Mouse (Mus musculus): Measurements from ENCODE around the gene Gosr1. TPM values are rescaled to one million over a fixed set of nuclear protein-coding genes. Genes with fewer than 3 reads are reported as not detected.
"Not testable (repeated sequence)": the region's sequence is repeated elsewhere in the genome, so short reads cannot be mapped to it uniquely, and the experiment has no call there.

Gene Gosr1
- polyA plus RNA-seq, 1 experiment from 2014 or later: 28.6 TPM

GRCm38 (mm10) chr11:76692096-76692495 lies 71.3 kb downstream of the Gosr1 start:
- H3K9me3 ChIP-seq (ENCODE audit: control insufficient read depth): no peaks in the 10 kb centered on the region
- H3K27me3 ChIP-seq (replicated peaks; ENCODE audit: control insufficient read depth, insufficient read depth, low read length): no peaks in the 10 kb centered on the region
- WGBS: 85% methylated on average over 3 of the region's 3 CpGs
- ATAC-seq: no peak
- H3K4me1 ChIP-seq (replicated peaks; ENCODE audit: control insufficient read depth, insufficient read depth, low read length): no peaks in the 10 kb centered on the region
- H3K4me2 ChIP-seq (replicated peaks; ENCODE audit: low read depth): no peak overlapping the region
- H3K9ac ChIP-seq (ENCODE audit: low read depth, low read length): no peak overlapping the region
- no peak overlapping the region for H3K27ac ChIP-seq (ENCODE audit: low read depth, low read length)
- no peak overlapping the region for H3K4me3 ChIP-seq (ENCODE audit: low read depth, low read length)
- H3K36me3 ChIP-seq (ENCODE audit: control insufficient read depth, insufficient read depth): no peaks in the 10 kb centered on the region
- TF ChIP-seq CTCF (IDR thresholded peaks at IDR 0.05; ENCODE audit: low read depth): no peak

GRCm38 (mm10) chr11:76685604-76686003 lies 77.8 kb downstream of the Gosr1 start:
- 54% methylated on average over 2 of the region's 2 CpGs for WGBS
- Histone ChIP-seq H3K9ac (ENCODE audit: low read depth, low read length) (no peak overlapping the region), H3K27ac (ENCODE audit: low read depth, low read length) (no peak overlapping the region), H3K4me2 (replicated peaks; ENCODE audit: low read depth) (no peak overlapping the region), H3K27me3 (replicated peaks; ENCODE audit: control insufficient read depth, insufficient read depth, low read length) (no peaks in the 10 kb centered on the region), H3K9me3 (ENCODE audit: control insufficient read depth) (no peaks in the 10 kb centered on the region), H3K4me3 (ENCODE audit: low read depth, low read length) (no peak overlapping the region), H3K36me3 (ENCODE audit: control insufficient read depth, insufficient read depth) (no peaks in the 10 kb centered on the region), H3K4me1 (replicated peaks; ENCODE audit: control insufficient read depth, insufficient read depth, low read length) (no peaks in the 10 kb centered on the region)
- no peak for TF ChIP-seq CTCF (IDR thresholded peaks at IDR 0.05; ENCODE audit: low read depth)
- ATAC-seq: no peak

- H3K9me3 ChIP-seq (ENCODE audit: control insufficient read depth); H3K4me1 ChIP-seq (replicated peaks; ENCODE audit: control insufficient read depth, insufficient read depth, low read length); H3K27ac ChIP-seq (ENCODE audit: low read depth, low read length); H3K4me3 ChIP-seq (ENCODE audit: low read depth, low read length); H3K4me2 ChIP-seq (replicated peaks; ENCODE audit: low read depth); H3K27me3 ChIP-seq (replicated peaks; ENCODE audit: control insufficient read depth, insufficient read depth, low read length); ATAC-seq; H3K36me3 ChIP-seq (ENCODE audit: control insufficient read depth, insufficient read depth); H3K9ac ChIP-seq (ENCODE audit: low read depth, low read length): not testable (repeated sequence)
- 37% methylated on average over 8 of the region's 8 CpGs for WGBS
These were observed 83.9 kb downstream of the Gosr1 start, which contains the start of gene Trarg1 for GRCm38 (mm10) chr11:76679508-76679907. TSS of gene Trarg1 (plus strand) at chr11:76679808.

Other genes starting within 250 kb of the Gosr1 start
- gene Abr, start 141.3 kb downstream of the Gosr1 start, polyA plus RNA-seq (2015; fragmentation: Nextera tagmentation; extraction: Ambion mirVana): 32.3 and 35.0 TPM in 2 replicates
- gene Bhlha9, start 91.1 kb downstream of the Gosr1 start, polyA plus RNA-seq (2015; fragmentation: Nextera tagmentation; extraction: Ambion mirVana): not detected in 2 replicates
- 0.85 and 0.96 TPM in 2 replicates for gene Trarg1, start 83.8 kb downstream of the Gosr1 start, polyA plus RNA-seq (2015; fragmentation: Nextera tagmentation; extraction: Ambion mirVana)
- gene Cpd, start 83.4 kb upstream of the Gosr1 start, polyA plus RNA-seq (2015; fragmentation: Nextera tagmentation; extraction: Ambion mirVana): 10.1 and 11.0 TPM in 2 replicates
- 55.0 and 64.1 TPM in 2 replicates for gene Tmigd1, start 138.6 kb upstream of the Gosr1 start, polyA plus RNA-seq (2015; fragmentation: Nextera tagmentation; extraction: Ambion mirVana)
- gene Blmh, start 161.2 kb upstream of the Gosr1 start, polyA plus RNA-seq (2015; fragmentation: Nextera tagmentation; extraction: Ambion mirVana): 56.7 and 60.9 TPM in 2 replicates
- gene Slc6a4, start 235.0 kb upstream of the Gosr1 start, polyA plus RNA-seq (2015; fragmentation: Nextera tagmentation; extraction: Ambion mirVana): 21.1 and 21.2 TPM in 2 replicates